Mouse (Mus musculus): ENCODE measurements around the gene Zfp369. TPM values are rescaled to one million over a fixed set of nuclear protein-coding genes. Genes with fewer than 3 reads are reported as not detected.
"Not testable (repeated sequence)": the region's sequence is repeated elsewhere in the genome, so short reads cannot be mapped to it uniquely, and the experiment has no call there.

The Zfp369 gene
- polyA plus RNA-seq (2012; rRNA removed) = 7.7 and 10.2 TPM in 2 replicates

GRCm38 (mm10) chr13:65278383-65279341 is at the start of gene Zfp369:
Gene Zfp369 (plus strand): TSS chr13:65278814.
- WGBS = under 1% methylated on average over 50 of the region's 50 CpGs

GRCm38 (mm10) chr13:65237211-65237610 is 41.4 kb upstream of the Zfp369 start:
- 80% methylated on average over 9 of the region's 9 CpGs for WGBS
- no peak for DNase-seq (ENCODE audit: low read depth, low spot score)

More at GRCm38 (mm10) chr13:65278383-65279341, at the start of gene Zfp369:
- DNase-seq (ENCODE audit: low read depth, low spot score) = peak; percentile 82

GRCm38 (mm10) chr13:65240509-65241098 is 38.0 kb upstream of the Zfp369 start:
- DNase-seq (ENCODE audit: low read depth, low spot score) = peak; percentile 94
- under 1% methylated on average over 28 of the region's 28 CpGs for WGBS

- under 1% methylated on average over 45 of the region's 45 CpGs for WGBS
- peak; percentile 78 for DNase-seq (ENCODE audit: low read depth, low spot score)
These were observed 37.5 kb upstream of the Zfp369 start for GRCm38 (mm10) chr13:65241099-65241626.

- WGBS = 2% methylated on average over 51 of the region's 51 CpGs
- no peak for DNase-seq (ENCODE audit: low read depth, low spot score)
These were observed 36.8 kb upstream of the Zfp369 start for GRCm38 (mm10) chr13:65241627-65242318.

- 30% methylated on average over 27 of the region's 27 CpGs for WGBS
- DNase-seq (ENCODE audit: low read depth, low spot score) = no peak
These were observed 36.3 kb upstream of the Zfp369 start for GRCm38 (mm10) chr13:65242319-65242787.

- DNase-seq (ENCODE audit: low read depth, low spot score) = no peak
- 85% methylated on average over 4 of the region's 4 CpGs for WGBS
These were observed 35.3 kb upstream of the Zfp369 start for GRCm38 (mm10) chr13:65243273-65243672.

- 32% methylated on average over 36 of the region's 36 CpGs for WGBS
- DNase-seq (ENCODE audit: low read depth, low spot score) = no peak
These were observed 20.2 kb upstream of the Zfp369 start for GRCm38 (mm10) chr13:65258175-65258954.

- 52% methylated on average over 29 of the region's 29 CpGs for WGBS
- no peak for DNase-seq (ENCODE audit: low read depth, low spot score)
These were observed 19.4 kb upstream of the Zfp369 start, which contains the start of gene Gm10775 for GRCm38 (mm10) chr13:65259239-65259638. Gene Gm10775 (plus strand): TSS chr13:65259539.

GRCm38 (mm10) chr13:65262086-65262485 is 16.5 kb upstream of the Zfp369 start:
- 96% methylated on average over 5 of the region's 5 CpGs for WGBS
- DNase-seq (ENCODE audit: low read depth, low spot score) = no peak

GRCm38 (mm10) chr13:65277994-65278382 is 626 bp upstream of the Zfp369 start:
- 9% methylated on average over 9 of the region's 9 CpGs for WGBS

GRCm38 (mm10) chr13:65286771-65287170 is 8.2 kb downstream of the Zfp369 start:
- 97% methylated on average over 2 of the region's 2 CpGs for WGBS
- DNase-seq (ENCODE audit: low read depth, low spot score) = no peak

More at GRCm38 (mm10) chr13:65277994-65278382, 626 bp upstream of the Zfp369 start:
- DNase-seq (ENCODE audit: low read depth, low spot score) = no peak

- WGBS = 98% methylated on average over 4 of the region's 4 CpGs
- DNase-seq (ENCODE audit: low read depth, low spot score) = no peak
These were observed 17.7 kb downstream of the Zfp369 start for GRCm38 (mm10) chr13:65296354-65296753.

- DNase-seq (ENCODE audit: low read depth, low spot score) = not testable (repeated sequence)
- 41% methylated on average over 12 of the region's 12 CpGs for WGBS
These were observed 32.2 kb downstream of the Zfp369 start for GRCm38 (mm10) chr13:65310849-65311248.

- no peak for DNase-seq (ENCODE audit: low read depth, low spot score)
- 34% methylated on average over 27 of the region's 27 CpGs for WGBS
These were observed 32.7 kb downstream of the Zfp369 start for GRCm38 (mm10) chr13:65311311-65311755.

GRCm38 (mm10) chr13:65311826-65312225 is 33.2 kb downstream of the Zfp369 start:
- 94% methylated on average over 9 of the region's 9 CpGs for WGBS
- no peak for DNase-seq (ENCODE audit: low read depth, low spot score)

GRCm38 (mm10) chr13:65348501-65348900 is 69.9 kb downstream of the Zfp369 start:
- not testable (repeated sequence) for DNase-seq (ENCODE audit: low read depth, low spot score)
- WGBS = 54% methylated on average over 5 of the region's 5 CpGs

GRCm38 (mm10) chr13:65351768-65352167 is 73.2 kb downstream of the Zfp369 start:
- not testable (repeated sequence) for DNase-seq (ENCODE audit: low read depth, low spot score)
- 11% methylated on average over 33 of the region's 33 CpGs for WGBS

All from large intestine, adult 2 months (tissue).